Mouse (Mus musculus) kidney, adult 2 months (tissue): ENCODE data around the gene Nit2.
"Not testable (repeated sequence)": the region's sequence is repeated elsewhere in the genome, so short reads cannot be mapped to it uniquely, and the experiment has no call there.

Experiments
- CTCF ChIP-seq: fragments of 200-500 bp; conservative IDR thresholded peaks from 2 replicates; pipeline ENCODE4 v1.5.1; 2011; ENCODE audit warnings: low read depth, mild to moderate bottlenecking, control low read depth, low read length, moderate library complexity, mixed read lengths; ENCODE audit not compliant: insufficient read depth, insufficient read length
- POLR2A ChIP-seq: fragments of 200-500 bp; IDR thresholded peaks from one replicate; pipeline ENCODE4 v1.6.1; 2011; ENCODE audit warnings: low read depth, low read length, control low read depth

- not testable (repeated sequence) for TF ChIP-seq POLR2A, CTCF
Measured at GRCm38 (mm10) chr16:57174480-57174879, 7.3 kb upstream of the Nit2 start.
